Mouse (Mus musculus) spleen, postnatal 14 days (tissue): ENCODE results near the gene Raet1e.
"Not testable (repeated sequence)": the region's sequence is repeated elsewhere in the genome, so short reads cannot be mapped to it uniquely, and the experiment has no call there.

Source experiments
- DNase-seq, 2 experiments: peaks; one replicate each; pipeline ENCODE4 v3.0.0; 2021 to 2022; ENCODE audit warnings: low spot score in 2 of 2

Gene Raet1e

GRCm38 (mm10) chr10:22165328-22166003, 7.1 kb downstream of the Raet1e start:
- DNase-seq: not testable (repeated sequence)

DNA sequence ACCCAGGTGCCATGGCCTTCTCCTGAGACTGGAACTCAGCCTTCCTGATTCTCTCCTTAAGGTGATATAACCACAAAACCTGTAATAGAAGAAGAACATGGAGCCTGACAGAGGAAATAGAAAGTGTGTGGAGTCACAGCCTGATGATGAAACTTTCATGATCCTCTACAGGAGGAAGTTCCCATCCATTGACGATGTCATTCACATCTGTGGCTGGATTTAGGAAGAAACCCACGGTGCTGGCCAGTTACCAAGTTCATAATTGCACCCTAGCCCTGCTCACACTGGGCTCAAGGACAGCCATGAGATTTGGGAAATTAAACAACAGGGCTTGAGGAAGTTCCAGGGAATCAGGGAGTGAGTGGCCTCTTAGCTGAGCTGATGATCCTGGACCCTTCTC, 7.7 kb downstream of the Raet1e start:
- DNase-seq: not testable (repeated sequence)

- not testable (repeated sequence) for DNase-seq
Observed at GRCm38 (mm10) chr10:22167061-22167460, 8.7 kb downstream of the Raet1e start.

GRCm38 (mm10) chr10:22169116-22169515, 10.7 kb downstream of the Raet1e start:
- DNase-seq: not testable (repeated sequence)

DNA sequence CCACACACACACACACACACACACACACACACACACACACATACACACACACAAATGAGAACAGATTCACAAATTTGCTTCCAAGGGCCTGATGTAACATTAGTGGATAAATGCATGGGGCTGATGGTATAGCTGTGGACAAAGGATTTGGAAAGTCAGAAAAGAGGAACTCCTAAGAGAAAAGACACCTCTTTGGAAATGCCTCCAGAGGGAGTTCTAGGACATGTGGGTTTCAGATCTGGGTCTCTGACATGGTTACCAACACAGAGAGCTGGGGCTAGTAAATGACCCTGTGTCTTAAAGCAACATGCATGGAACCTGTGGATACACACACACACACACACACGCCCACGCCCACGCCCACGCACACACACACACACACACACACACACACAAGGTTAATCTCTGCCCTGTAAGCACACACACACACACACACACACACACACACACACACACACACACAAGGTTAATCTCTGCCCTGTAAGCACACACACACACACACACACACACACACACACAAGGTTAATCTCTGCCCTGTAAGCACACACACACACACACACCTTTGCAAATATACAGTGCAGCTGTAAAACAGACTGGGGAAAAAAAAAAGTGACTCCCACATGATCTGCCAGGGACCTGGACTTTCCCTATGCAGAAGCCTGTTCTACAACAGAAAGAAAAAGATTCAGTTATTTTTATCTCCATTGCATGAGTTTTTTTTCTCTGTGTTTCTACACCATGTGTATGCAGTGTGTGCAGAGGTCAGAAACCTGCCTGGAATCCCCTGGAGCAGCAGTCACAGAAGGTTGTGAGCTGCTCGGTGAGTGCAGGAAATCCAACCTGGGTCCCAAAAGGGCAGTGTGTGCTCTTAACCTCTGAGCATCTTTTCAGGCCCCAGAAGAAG, 14.3 kb downstream of the Raet1e start:
- DNase-seq: not testable (repeated sequence)

DNA sequence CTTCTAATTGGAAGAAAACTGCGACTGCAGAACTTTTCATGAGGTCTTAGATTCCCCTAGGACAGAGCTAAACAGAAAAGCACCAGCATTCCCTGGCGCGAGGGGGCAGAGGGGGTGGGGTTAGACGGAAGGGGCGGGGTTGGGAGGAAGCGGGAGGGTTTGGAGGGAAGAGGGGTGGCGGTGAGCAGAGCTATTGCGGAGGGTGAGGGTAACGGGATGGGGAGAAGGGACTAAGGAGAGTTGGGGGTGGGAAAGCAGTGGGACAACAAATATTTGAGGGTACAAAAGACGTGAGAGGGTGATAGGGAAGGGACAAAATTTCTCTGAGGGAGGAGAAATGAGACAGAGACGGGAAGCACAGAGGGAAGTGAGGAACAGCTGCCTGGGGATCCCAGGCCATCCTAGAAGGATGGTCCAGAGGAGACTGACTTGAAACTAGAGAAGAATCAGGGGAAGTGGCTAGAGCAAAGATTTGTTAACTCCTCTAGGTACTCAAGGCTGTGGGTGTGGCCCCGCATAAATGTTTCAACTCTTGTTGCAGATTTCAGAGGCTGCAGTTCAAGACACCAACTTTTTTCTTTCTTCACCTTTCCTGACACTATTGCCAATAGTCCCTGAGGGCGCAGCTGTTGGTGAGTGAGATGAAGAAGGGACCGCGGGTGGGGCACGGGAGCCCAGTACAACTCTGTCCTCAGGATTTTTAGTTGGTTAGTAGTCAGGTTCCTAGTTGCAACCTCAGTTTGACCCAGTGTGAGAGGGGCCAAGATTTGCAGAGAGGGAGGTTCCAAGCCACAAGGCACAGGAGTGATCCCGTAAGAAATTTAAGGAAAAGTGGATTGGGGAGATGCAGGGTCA, 15.2 kb downstream of the Raet1e start:
- DNase-seq: not testable (repeated sequence)

- not testable (repeated sequence) for DNase-seq
Observed at GRCm38 (mm10) chr10:22174190-22174487, 15.8 kb downstream of the Raet1e start.

- DNase-seq: not testable (repeated sequence)
Observed at GRCm38 (mm10) chr10:22176515-22176914, 18.1 kb downstream of the Raet1e start.

- not testable (repeated sequence) for DNase-seq
Observed at GRCm38 (mm10) chr10:22191035-22191434, 32.7 kb downstream of the Raet1e start.

- not testable (repeated sequence) for DNase-seq
Observed at GRCm38 (mm10) chr10:22201352-22201751, 43.0 kb downstream of the Raet1e start.

DNA sequence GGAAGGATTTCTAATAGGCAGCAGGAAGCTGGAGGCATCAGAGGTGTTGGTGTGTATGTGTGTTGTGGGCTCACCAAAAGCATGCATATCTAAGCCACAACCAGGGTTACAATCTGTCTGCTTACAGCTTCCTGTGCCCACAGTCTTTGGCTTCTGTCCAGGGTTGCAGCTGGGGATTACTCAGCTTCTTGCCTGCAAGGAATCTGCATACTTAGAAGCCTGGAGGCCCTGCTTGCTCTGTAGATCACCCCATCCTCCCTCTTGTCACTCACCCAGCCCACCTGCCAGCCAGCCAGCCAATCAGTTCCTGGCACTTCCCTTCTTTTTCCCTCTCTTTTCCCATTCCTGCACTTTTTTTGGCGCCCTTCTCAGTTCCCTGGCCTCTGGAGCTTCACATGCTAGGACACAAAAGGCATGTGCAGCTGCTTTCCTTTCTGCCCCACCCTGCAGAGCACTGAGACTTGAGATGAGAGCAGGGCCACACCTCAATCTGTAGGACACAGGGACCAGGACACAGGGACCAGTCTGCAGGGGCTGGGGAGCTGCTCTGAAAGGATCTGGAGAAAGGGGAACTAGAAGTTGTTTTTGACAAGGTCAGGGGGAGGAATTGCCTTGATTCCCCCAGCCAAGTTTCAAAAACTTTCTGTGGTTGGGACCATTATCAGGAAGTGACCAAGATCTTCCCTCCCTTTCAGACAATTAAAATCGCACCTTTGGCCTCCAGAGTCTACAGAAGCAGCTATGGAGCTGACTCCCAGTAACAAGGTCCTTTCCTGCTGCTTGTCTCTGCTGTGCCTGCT, 44.6 kb downstream of the Raet1e start:
- DNase-seq: not testable (repeated sequence)

DNA sequence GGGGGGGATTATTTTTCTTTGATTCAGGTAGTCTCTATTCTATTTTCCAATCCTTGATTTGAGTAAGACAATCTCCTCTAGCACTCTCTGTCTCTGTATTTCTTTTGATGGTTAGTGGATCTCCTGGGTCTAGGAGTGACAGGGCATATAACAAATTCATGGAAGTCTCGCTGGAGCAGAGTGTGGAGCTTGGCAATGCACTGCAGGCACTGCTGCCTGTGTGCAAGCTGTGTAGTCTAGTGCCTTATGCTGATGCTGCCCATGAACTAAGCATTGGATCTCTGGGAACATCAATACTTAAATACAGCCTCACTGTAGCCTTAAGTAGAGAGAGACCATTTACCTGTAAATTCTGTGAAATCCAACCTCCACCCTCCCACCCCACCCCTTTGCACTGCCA, 48.1 kb downstream of the Raet1e start:
- DNase-seq: not testable (repeated sequence)

- peak in 1 of 2 experiments; percentile 26 for DNase-seq
Observed at GRCm38 (mm10) chr10:22212012-22212696, 53.8 kb downstream of the Raet1e start.

- DNase-seq: not testable (repeated sequence)
Observed at GRCm38 (mm10) chr10:22223474-22224349, 65.3 kb downstream of the Raet1e start.

- DNase-seq: no peak
Observed at GRCm38 (mm10) chr10:22265060-22265459, 106.7 kb downstream of the Raet1e start.

DNA sequence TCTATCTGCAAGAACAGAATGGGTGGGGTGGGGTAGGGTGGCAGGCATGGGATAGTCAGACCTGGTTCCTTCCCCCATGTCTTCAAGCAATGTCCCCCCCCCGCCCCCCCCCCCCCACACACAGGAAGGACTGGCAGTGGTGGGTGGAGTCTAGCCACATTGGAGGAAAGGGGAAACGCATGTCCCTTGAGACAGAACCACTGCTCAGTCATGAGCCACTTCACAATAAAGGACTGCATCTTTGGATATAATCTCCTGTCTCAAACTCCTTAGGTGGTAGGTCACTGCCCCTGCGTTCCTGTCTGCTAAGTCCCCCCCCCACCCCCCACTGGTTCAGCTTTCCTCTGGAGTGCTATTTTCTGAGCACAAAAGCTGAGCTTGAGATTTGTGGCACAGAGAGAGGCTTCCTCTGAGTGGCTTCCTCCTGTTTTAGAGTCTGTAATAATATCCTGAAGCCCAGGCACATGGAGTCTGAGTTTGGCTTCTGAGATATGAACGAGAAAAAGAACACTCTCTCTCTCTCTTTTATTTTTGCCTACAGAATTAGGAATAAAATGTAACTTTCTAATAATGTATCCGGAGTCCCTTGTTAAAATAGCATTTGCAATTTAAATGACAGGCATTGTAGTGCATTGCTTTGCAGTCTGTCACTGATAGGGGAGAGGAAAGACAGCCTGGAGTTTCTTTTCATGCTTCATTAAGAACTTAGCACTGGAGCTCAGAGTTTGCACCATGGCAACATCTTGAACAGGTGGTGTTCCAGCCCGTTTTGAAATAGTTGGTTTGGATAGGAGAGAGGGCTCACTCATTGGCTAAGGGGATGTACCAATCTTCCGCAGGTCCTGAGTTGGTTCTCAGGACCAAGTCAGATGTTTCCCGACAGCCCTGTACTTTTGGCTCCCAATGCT, 112.8 kb downstream of the Raet1e start:
- DNase-seq: not testable (repeated sequence)

GRCm38 (mm10) chr10:22272914-22273683, 114.7 kb downstream of the Raet1e start:
- DNase-seq: not testable (repeated sequence)
